Mouse (Mus musculus): ENCODE results near the gene Igf1r. TPM values are rescaled to one million over a fixed set of nuclear protein-coding genes. Genes with fewer than 3 reads are reported as not detected.

The Igf1r gene
- polyA plus RNA-seq, 1 experiment from 2014 or later, result 9.6 TPM

GRCm38 (mm10) chr7:68227021-68227420 is 274.4 kb downstream of the Igf1r start:
- Histone ChIP-seq H3K4me2 (no peak overlapping the region), H3K4me3 (no peak overlapping the region), H3K27ac (no peak overlapping the region), H3K36me3 (peaks cover 82% of the 10 kb centered on the region), H3K4me1 (no peaks in the 10 kb centered on the region), H3K27me3 (replicated peaks) (no peaks in the 10 kb centered on the region), H3K9me3 (replicated peaks) (no peaks in the 10 kb centered on the region), H3K9ac (no peak overlapping the region)
- WGBS (ENCODE audit: insufficient replicate concordance), result 69% methylated on average over 11 of the region's 11 CpGs
- ATAC-seq, result no peak

- H3K36me3 ChIP-seq, result peaks cover 76% of the 10 kb centered on the region
These were observed 275.0 kb downstream of the Igf1r start for GRCm38 (mm10) chr7:68227621-68228020.

GRCm38 (mm10) chr7:68228491-68228890 is 275.9 kb downstream of the Igf1r start:
- no peak overlapping the region for H3K9ac ChIP-seq
- H3K36me3 ChIP-seq, result peaks cover 70% of the 10 kb centered on the region
- no peak overlapping the region for H3K4me3 ChIP-seq
- H3K27ac ChIP-seq, result no peak overlapping the region
- no peaks in the 10 kb centered on the region for H3K9me3 ChIP-seq (replicated peaks)
- 77% methylated on average over 6 of the region's 6 CpGs for WGBS (ENCODE audit: insufficient replicate concordance)
- ATAC-seq, result no peak
- H3K4me1 ChIP-seq, result no peaks in the 10 kb centered on the region
- H3K4me2 ChIP-seq, result no peak overlapping the region
- no peaks in the 10 kb centered on the region for H3K27me3 ChIP-seq (replicated peaks)

More at GRCm38 (mm10) chr7:68227621-68228020, 275.0 kb downstream of the Igf1r start:
- Histone ChIP-seq H3K4me1 (no peaks in the 10 kb centered on the region), H3K9me3 (replicated peaks) (no peaks in the 10 kb centered on the region), H3K27me3 (replicated peaks) (no peaks in the 10 kb centered on the region), H3K27ac (no peak overlapping the region), H3K9ac (no peak overlapping the region), H3K4me3 (no peak overlapping the region), H3K4me2 (no peak overlapping the region)
- 61% methylated on average over 4 of the region's 4 CpGs for WGBS (ENCODE audit: insufficient replicate concordance)
- ATAC-seq, result no peak

GRCm38 (mm10) chr7:68230831-68231230 is 278.2 kb downstream of the Igf1r start:
- Histone ChIP-seq H3K4me1 (no peaks in the 10 kb centered on the region; the same call in 1 of the 2 replicates), H3K27ac (no peak overlapping the region), H3K9me3 (replicated peaks) (no peaks in the 10 kb centered on the region), H3K4me3 (no peak overlapping the region), H3K4me2 (no peak overlapping the region), H3K9ac (no peak overlapping the region), H3K27me3 (replicated peaks) (no peaks in the 10 kb centered on the region), H3K36me3 (peaks cover 48% of the 10 kb centered on the region)
- no peak for ATAC-seq
- 87% methylated on average over 9 of the region's 9 CpGs for WGBS (ENCODE audit: insufficient replicate concordance)

- ATAC-seq, result no peak
These were observed 279.9 kb downstream of the Igf1r start for GRCm38 (mm10) chr7:68232521-68232920.

GRCm38 (mm10) chr7:68233619-68234223 is 281.1 kb downstream of the Igf1r start:
- no peaks in the 10 kb centered on the region; the same call in 1 of the 2 replicates for H3K4me1 ChIP-seq
- H3K9me3 ChIP-seq (replicated peaks), result no peaks in the 10 kb centered on the region
- no peak overlapping the region for H3K4me3 ChIP-seq
- no peak overlapping the region for H3K9ac ChIP-seq
- 33% methylated on average over 13 of the region's 13 CpGs for WGBS (ENCODE audit: insufficient replicate concordance)
- no peak for ATAC-seq
- H3K4me2 ChIP-seq, result no peak overlapping the region
- peaks cover 22% of the 10 kb centered on the region for H3K36me3 ChIP-seq
- H3K27ac ChIP-seq, result no peak overlapping the region
- no peaks in the 10 kb centered on the region for H3K27me3 ChIP-seq (replicated peaks)

More at GRCm38 (mm10) chr7:68232521-68232920, 279.9 kb downstream of the Igf1r start:
- Histone ChIP-seq H3K4me1 (no peaks in the 10 kb centered on the region; the same call in 1 of the 2 replicates), H3K4me2 (no peak overlapping the region), H3K36me3 (peaks cover 33% of the 10 kb centered on the region), H3K9ac (no peak overlapping the region), H3K27me3 (replicated peaks) (no peaks in the 10 kb centered on the region), H3K9me3 (replicated peaks) (no peaks in the 10 kb centered on the region), H3K27ac (no peak overlapping the region), H3K4me3 (no peak overlapping the region)
- WGBS (ENCODE audit: insufficient replicate concordance), result 76% methylated on average over 5 of the region's 5 CpGs

- no peak for ATAC-seq
- H3K36me3 ChIP-seq, result no peaks in the 10 kb centered on the region; the same call in 1 of the 2 replicates
- WGBS (ENCODE audit: insufficient replicate concordance), result 78% methylated on average over 8 of the region's 8 CpGs
- no peak overlapping the region for H3K4me3 ChIP-seq
- H3K27ac ChIP-seq, result no peak overlapping the region
- no peaks in the 10 kb centered on the region; the same call in 1 of the 2 replicates for H3K4me1 ChIP-seq
- no peaks in the 10 kb centered on the region for H3K27me3 ChIP-seq (replicated peaks)
- H3K9me3 ChIP-seq (replicated peaks), result no peaks in the 10 kb centered on the region
- no peak overlapping the region for H3K9ac ChIP-seq
- no peak overlapping the region for H3K4me2 ChIP-seq
These were observed 284.2 kb downstream of the Igf1r start for GRCm38 (mm10) chr7:68236817-68237216.

- Histone ChIP-seq H3K4me2 (no peak overlapping the region), H3K36me3 (no peaks in the 10 kb centered on the region), H3K9ac (no peak overlapping the region), H3K27ac (no peak overlapping the region), H3K4me3 (no peak overlapping the region), H3K4me1 (no peaks in the 10 kb centered on the region), H3K27me3 (replicated peaks) (no peaks in the 10 kb centered on the region), H3K9me3 (replicated peaks) (no peaks in the 10 kb centered on the region)
- no peak for ATAC-seq
- WGBS (ENCODE audit: insufficient replicate concordance), result 59% methylated on average over 11 of the region's 11 CpGs
These were observed 286.7 kb downstream of the Igf1r start for GRCm38 (mm10) chr7:68239220-68239827.

GRCm38 (mm10) chr7:68241205-68241604 is 288.6 kb downstream of the Igf1r start:
- Histone ChIP-seq H3K4me2 (no peak overlapping the region), H3K9me3 (replicated peaks) (no peaks in the 10 kb centered on the region), H3K9ac (no peak overlapping the region), H3K4me1 (no peaks in the 10 kb centered on the region), H3K27ac (no peak overlapping the region), H3K4me3 (no peak overlapping the region), H3K36me3 (no peaks in the 10 kb centered on the region), H3K27me3 (replicated peaks) (no peaks in the 10 kb centered on the region)
- ATAC-seq, result no peak
- 76% methylated on average over 9 of the region's 9 CpGs for WGBS (ENCODE audit: insufficient replicate concordance)

- no peak overlapping the region for H3K27ac ChIP-seq
- H3K4me3 ChIP-seq, result no peak overlapping the region
- 35% methylated on average over 4 of the region's 4 CpGs for WGBS (ENCODE audit: insufficient replicate concordance)
- no peak for ATAC-seq
- H3K27me3 ChIP-seq (replicated peaks), result no peaks in the 10 kb centered on the region
- H3K4me2 ChIP-seq, result no peak overlapping the region
- no peaks in the 10 kb centered on the region for H3K4me1 ChIP-seq
- H3K36me3 ChIP-seq, result no peaks in the 10 kb centered on the region
- H3K9me3 ChIP-seq (replicated peaks), result 0 out of 2 replicates have a peak, but pooled peaks cover 2% of the 10 kb centered on the region
- no peak overlapping the region for H3K9ac ChIP-seq
These were observed 293.1 kb downstream of the Igf1r start for GRCm38 (mm10) chr7:68245681-68246080.

- WGBS (ENCODE audit: insufficient replicate concordance), result 72% methylated on average over 8 of the region's 8 CpGs
- H3K9me3 ChIP-seq (replicated peaks), result 0 out of 2 replicates have a peak, but pooled peaks cover 2% of the 10 kb centered on the region
- H3K4me3 ChIP-seq, result no peak overlapping the region
- ATAC-seq, result no peak
- no peak overlapping the region for H3K27ac ChIP-seq
- no peaks in the 10 kb centered on the region for H3K36me3 ChIP-seq
- no peaks in the 10 kb centered on the region for H3K27me3 ChIP-seq (replicated peaks)
- H3K4me1 ChIP-seq, result no peaks in the 10 kb centered on the region
- H3K9ac ChIP-seq, result no peak overlapping the region
- no peak overlapping the region for H3K4me2 ChIP-seq
These were observed 293.6 kb downstream of the Igf1r start for GRCm38 (mm10) chr7:68246249-68246648.

GRCm38 (mm10) chr7:68250411-68250810 is 297.8 kb downstream of the Igf1r start:
- H3K4me3 ChIP-seq, result no peak overlapping the region
- H3K36me3 ChIP-seq, result no peaks in the 10 kb centered on the region
- 44% methylated on average over 1 of the region's 1 CpGs for WGBS (ENCODE audit: insufficient replicate concordance)
- no peak overlapping the region for H3K4me2 ChIP-seq
- H3K27me3 ChIP-seq (replicated peaks), result no peaks in the 10 kb centered on the region
- H3K9ac ChIP-seq, result no peak overlapping the region
- 0 out of 2 replicates have a peak, but pooled peaks cover 2% of the 10 kb centered on the region for H3K9me3 ChIP-seq (replicated peaks)
- H3K27ac ChIP-seq, result no peak overlapping the region
- no peak for ATAC-seq
- H3K4me1 ChIP-seq, result no peaks in the 10 kb centered on the region

All from liver, embryonic 12.5 days (tissue).